Mouse (Mus musculus) skeletal muscle tissue, adult 2 months (tissue): ENCODE results near the gene Gpn1.
"Not testable (repeated sequence)": the region's sequence is repeated elsewhere in the genome, so short reads cannot be mapped to it uniquely, and the experiment has no call there.

Source experiments
- DNase-seq: peaks from one replicate; pipeline ENCODE4 v3.0.0-alpha.2; 2012; ENCODE audit warnings: low read depth, low spot score

The Gpn1 gene

DNA sequence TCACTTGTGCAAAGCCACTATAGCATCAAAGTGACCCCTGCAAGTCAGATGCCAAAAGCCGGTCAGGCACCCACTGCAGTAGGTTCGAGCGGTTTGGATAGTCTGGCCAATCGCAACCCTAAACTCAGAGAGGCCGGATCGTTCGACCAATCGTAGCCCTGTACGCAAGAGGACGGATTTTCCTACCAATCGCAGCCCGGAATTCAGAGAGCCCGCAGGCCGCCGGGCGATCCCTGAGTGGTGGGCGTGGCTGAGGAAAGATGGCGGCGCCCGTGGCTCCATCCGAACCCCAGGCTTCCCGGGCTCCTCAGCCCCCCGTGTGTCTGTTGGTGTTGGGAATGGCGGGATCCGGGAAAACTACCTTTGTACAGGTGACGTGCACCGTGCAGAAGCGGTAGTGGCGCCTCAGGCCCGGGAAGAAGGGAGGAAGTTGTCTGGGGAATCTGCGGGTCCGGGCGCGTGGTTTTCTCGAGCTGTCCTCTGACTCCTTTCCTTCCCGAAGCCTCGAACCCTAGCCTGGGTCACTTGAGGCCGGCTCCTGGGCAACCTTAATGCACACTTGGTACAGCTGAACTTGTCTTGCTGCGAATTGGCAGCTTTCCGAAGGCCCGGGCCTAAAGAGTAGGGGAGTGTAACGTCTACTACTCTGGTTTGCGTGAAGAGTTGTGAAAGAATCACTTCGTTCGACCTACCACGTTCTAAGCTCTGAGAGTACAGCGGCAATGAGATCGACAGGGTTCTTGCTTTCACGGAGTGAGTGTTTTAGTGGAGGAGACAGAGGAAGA is at the start of gene Gpn1:
Gpn1 (plus strand) TSS at position 229 of the 785 bp plus-strand sequence.
- DNase-seq, result peak; percentile 88

DNA sequence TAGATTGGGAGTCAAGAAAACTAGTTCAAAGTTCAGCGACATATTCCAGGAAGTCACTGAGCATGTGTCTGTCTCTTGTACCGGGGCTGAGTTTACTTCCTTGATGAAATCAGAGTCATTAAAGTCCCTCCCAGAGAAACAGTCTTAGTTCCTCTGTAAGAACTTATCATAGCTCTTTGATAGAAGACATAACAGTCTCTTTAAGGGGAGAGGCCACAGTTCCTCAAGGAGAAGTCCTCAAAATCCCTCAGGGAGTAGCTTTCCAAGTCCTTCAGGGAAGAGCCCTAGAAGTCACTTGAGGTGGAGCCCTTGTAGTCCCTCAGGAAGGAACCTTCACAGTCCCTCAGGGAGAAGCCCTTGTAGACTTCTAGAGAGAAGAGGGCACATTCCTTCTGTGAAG is 43.2 kb upstream of the Gpn1 start:
- peak; percentile 10 for DNase-seq

GRCm38 (mm10) chr5:31451878-31452561 is 42.5 kb upstream of the Gpn1 start, which contains the start of gene Zfp512:
TSS of gene Zfp512 (plus strand) at chr5:31452431.
- DNase-seq, result peak; percentile 96

GRCm38 (mm10) chr5:31452562-31452878 is 42.0 kb upstream of the Gpn1 start:
- no peak for DNase-seq

DNA sequence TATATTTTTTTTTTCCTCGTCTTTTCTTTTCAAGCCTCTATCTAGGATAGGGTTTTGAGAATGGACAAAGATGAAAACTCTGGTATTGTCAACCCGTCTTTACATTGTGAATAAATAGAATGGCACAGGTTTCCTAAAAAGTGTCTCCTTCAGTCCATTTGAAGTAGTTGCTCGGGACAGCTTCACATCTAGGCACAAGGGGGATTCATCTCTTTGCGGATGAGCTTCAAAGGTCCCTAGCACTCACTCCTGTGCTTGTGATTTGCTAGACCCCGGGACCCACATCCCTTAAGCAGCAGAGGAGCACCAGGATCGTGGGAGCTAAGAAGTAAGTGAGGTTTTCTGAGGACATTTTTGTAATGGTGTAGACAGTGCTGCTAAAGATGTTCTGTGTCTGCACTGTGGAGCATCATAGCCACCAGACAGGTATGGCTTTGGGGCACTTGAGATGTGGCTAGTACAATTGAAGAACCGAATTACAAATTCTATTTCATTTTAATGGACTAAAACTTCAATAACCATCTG is 41.6 kb upstream of the Gpn1 start:
- no peak for DNase-seq

- peak; percentile 5 for DNase-seq
Measured at GRCm38 (mm10) chr5:31467798-31468197, 26.7 kb upstream of the Gpn1 start.

GRCm38 (mm10) chr5:31469711-31470110 is 24.8 kb upstream of the Gpn1 start:
- no peak for DNase-seq

DNA sequence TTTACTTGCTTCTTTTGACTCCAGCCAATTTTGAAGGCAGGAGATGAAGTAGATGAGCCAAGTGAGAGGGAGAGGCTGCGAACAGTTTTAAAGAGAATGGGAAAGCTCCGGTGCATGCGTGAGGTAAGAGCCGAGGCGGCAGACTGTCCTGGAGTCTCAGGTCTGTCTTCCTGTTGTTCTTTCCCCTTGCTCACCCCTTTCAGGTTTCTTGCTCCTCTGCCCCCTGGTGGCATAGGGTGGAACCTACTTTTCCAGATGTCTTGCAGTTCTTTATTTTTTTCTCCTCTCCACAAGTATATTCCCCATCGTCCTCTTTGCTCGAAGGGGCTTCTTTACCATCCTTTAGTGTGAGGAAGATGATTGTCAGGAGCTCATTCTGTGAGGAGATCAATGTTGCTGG is 24.2 kb upstream of the Gpn1 start:
- DNase-seq, result no peak

DNA sequence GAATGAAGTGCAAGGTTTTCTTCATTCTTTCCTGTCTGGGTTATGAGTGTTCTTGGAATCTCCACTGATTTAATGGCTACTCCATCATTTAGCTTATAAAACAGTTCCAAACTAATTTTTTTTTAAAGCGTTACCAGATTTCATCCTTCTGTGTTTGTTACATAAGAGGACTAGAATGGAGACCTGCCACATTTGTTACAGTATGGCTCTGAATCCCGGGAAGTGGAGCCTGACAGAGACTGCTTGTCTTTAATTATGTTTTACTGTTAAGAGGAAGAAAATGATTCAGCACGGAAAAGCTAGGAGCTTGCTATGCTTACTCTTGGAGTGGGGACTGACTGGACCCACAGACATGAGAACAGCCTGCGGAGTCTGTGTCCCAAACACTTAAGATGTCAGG is 14.0 kb upstream of the Gpn1 start:
- DNase-seq, result no peak

DNA sequence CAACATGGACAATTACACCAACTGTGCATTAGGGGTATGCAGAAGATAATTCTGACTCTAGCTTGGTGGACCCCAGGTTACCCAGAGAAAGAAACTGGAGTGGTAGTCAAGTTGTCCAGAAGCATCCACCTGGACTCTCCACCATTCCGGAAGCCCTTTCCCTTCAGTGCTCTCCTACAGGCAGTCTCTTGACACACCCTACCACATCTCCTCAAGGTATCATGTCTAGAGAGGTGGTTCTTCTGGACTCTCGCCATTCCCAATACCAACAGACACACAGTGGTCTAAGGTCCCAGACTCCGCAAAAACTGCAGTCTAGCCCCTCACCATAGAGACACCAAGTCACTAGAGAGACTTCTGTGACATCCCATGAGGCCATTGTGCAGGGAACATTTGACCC is 9.1 kb upstream of the Gpn1 start, which contains the start of gene 4930548H24Rik:
4930548H24Rik (plus strand) TSS at position 301 of the 400 bp plus-strand sequence.
- DNase-seq, result no peak

DNA sequence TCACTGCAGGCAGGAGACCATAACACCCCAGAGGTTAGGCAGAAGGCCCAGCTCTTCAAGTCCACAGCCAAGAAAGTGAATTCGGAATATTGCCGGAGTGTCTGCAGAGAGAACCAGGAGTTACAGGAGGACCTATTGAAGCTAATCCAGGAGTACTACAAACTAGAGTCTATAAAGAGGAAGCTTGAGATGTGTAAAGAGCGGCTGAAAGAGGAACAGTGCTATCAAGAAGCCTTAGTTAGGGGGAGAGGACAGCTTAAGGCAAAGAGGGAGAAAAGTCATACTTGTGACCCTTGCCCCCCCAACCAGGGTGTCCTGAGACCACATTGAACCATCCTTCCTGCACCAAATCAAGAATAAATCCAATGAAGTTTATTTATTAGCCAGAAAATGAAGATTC is 6.7 kb upstream of the Gpn1 start:
- no peak for DNase-seq

GRCm38 (mm10) chr5:31489116-31489769 is 5.3 kb upstream of the Gpn1 start:
- DNase-seq, result no peak

DNA sequence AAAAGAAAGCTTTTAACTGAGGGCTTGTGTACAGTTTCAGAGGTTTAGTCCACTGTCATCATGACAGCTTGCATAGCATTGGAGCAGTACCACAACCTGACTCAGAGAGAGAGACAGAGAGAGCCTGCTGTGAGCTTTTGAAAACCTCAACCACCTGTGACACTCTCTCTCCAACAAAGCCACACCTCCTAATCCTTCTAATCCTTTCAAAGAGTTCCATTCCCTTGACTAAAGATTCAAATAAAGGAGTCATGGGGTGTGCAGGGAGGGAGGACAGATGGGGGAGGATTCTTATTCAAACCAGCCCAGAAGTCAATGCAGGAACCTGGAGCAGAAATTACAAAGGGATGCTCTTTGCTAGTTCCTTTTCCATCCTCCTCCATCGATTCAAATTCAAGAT is 2.5 kb upstream of the Gpn1 start:
- no peak for DNase-seq

GRCm38 (mm10) chr5:31504843-31505242 is 10.3 kb downstream of the Gpn1 start:
- DNase-seq, result no peak

DNA sequence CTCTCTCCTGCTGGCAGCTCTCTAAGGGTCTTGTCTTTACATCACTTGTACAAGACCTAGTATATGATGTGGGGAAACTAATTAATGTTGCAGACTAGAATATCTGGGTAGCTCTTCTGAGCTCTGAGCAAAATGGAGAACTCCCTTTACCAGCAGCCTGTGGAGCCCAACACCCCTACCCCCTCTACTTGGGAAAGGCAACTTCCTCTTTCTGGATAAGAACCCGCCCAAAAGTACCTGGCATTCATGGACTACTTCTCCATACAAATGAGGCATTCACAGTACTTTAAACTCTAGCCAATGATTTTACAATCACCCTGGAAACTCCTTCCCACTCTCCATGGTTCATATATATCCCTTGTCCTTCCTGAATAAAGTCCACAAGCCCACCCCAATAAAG is 17.9 kb downstream of the Gpn1 start:
- DNase-seq, result no peak

DNA sequence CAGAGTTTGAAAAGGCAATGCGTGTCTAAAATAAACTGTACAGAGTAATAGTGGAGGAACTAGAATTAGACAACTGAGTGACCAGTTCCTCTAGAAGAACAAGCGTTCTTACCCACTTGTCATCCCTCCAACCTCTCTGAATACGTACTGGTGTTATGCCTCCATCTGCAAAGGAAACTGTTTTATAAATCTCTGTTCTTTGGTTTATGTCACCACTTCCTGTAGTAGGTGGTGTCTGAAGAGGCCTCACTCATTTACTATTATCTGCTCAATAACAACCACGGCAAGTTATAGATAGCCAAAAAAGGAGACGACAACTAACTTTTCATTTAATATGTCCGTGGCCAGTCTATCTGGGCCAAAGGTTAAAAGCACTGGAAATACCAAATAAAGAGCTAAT is 26.0 kb downstream of the Gpn1 start:
- no peak for DNase-seq

DNA sequence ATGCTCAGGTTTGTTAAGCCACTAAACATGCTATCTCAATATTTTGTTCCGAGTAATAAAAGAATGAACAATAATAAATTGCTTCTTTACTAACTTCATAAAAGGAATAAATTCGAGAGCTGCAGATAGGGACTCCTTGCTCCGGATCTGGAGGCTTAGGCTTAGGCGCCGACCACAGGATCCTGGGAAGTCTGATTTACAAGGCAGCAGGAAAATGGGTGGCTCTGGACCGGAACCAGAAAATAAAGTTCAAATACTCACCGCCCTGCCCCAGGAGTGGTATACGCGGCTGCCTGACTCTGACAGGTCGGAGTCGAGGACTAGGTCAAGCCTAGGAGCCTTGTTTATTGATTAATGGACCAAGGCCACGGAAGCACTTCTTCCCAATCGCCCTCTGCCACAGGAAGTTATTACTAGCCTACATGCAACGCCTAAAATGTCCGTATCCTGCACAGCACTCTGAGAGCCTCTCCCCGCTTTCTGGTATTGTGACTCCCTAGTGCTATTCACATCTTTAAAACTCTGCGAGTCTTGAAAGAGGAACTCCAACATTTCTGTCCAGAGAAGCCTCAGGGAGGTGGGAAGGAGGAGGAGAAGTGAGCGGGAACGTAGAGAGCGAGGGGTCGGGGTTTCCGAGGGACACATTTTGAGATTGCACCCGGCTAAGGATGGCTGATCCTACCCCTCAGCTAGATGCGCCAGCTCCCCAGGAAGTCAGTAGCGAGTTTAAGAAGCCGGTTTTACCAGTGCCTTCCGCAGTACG is 32.0 kb downstream of the Gpn1 start, which contains the start of gene Slc4a1ap:
Slc4a1ap (plus strand) TSS at position 642 of the 763 bp plus-strand sequence.
- peak; percentile 54 for DNase-seq

GRCm38 (mm10) chr5:31527117-31527680 is 32.7 kb downstream of the Gpn1 start:
- no peak for DNase-seq

- DNase-seq, result not testable (repeated sequence)
Measured at GRCm38 (mm10) chr5:31527707-31528106, 33.2 kb downstream of the Gpn1 start, which contains the start of gene Supt7l. TSS of gene Supt7l (minus strand) at chr5:31527807.

DNA sequence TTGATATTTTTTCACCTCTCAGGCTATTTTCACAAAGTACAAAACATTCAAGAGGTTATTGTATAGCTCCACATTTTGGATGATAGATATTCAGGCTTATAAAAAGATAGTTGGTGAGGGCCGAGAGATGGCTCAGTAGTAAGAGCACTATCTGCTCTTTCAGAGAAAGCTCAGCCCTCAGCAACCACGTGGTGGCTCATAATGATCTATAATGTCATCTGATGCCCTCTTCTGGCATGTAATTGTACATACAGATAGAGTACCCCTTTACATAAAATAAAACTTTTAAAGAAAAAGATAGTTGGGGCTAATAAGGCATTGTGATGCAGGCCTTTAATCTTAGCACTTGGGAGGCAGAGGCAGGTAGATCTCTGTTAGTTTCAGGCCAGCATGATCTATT is 34.0 kb downstream of the Gpn1 start:
- no peak for DNase-seq

GRCm38 (mm10) chr5:31535228-31535627 is 40.7 kb downstream of the Gpn1 start:
- no peak for DNase-seq
